Mouse (Mus musculus) spleen, embryonic (tissue): ENCODE measurements around the gene Znrd1as.

ENCODE experiments used
- CTCF ChIA-PET: fragments of 350-600 bp; sonication (Branson Sonifier 250); formaldehyde crosslinking; loops from one replicate; lab custom pipeline; 2022; lab: Charles Lee

Znrd1as gene

DNA sequence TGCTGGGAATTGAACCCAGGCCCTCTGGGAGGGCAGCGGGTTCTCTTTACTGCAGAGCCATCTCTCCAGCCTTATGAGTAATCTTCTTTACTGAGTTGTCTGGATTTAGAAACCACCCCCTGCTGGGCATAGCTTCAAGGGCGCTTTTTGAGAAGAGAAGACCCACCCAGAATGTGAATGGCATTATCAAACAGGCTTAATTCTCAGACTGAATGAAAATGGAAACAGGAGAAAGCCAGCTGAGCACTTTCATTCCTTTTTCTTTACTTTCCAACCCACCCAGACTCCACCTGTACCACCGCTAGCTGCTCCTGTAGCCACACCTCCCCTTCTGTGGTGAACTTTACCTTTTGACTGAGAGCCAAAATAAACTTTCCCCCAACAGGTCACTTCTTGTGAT lies 37.1 kb downstream of the Znrd1as start:
- CTCF ChIA-PET = no interaction called here

DNA sequence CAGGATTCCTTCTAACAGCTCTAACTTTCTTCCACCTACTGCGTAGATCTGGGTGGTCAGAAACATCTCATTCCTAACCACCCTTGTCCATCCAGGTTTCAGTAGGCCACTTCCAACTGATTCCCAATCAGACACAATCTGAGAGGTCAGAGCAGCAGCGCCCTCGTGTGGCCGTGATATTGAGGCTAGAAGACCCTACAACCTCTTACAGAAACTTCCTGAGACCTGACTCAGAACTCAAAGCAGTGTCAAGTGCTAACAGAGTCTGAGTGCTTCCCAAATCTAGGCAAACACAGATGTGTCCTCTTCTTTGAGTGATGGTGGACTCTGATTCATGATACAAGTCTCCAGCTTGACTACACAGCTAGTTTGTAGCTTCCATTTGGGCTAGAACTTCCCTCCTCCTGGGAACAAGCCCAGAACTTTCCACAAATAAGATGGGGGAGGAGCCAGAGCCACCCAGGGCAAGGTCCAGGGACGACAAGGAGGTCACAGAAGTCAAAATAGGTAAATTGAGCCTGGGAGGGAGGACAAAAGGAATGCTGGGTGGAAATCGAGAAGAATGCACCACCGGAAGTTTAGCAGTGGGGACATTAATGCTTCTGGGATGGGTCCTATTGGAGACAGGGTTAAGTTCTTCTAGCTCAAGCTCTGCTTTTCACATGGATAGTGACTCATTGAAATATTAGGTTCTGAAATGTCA lies 38.8 kb downstream of the Znrd1as start:
- CTCF ChIA-PET = no interaction called here

DNA sequence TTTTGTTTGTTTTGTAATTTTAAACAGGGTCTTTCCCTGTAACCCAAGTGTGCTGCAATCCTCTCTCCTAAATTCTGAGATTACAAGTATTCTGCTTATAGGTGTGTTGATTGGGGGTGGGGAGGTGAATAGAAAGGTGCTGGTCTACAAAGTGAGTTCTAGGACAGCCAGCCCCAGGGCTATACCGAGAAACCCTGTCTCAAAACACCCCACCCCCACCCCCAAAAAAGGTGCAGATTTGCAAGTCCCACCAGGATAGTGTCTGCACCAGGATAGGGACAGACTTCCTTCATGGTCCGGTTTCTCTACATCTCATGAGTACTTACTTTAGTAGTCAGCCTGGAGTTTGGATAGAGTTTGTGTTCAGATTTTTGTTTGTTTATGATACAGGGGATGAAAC lies 40.1 kb downstream of the Znrd1as start:
- CTCF ChIA-PET = no interaction called here

DNA sequence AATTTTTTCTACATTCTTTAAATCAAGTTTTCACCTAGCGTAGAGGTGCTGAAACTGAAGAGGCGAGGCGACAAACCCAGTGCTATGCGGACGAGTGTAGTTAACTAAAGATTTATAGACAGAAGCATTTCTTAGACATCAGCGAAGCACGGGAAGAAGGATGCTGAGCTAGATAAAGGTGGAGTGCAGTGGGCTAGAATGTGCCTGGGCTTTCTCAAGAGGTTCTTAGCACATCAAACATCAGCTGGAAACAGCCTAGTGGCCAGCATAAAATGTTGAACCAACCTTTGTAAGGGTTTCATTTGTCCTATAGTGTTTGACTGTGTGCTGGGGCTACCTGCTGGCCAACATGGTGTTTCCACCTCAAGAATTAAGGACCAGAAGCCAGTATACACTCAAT lies 42.5 kb downstream of the Znrd1as start, which contains the start of gene Zfp57:
TSS of gene Zfp57 (plus strand) at position 301 of the 400 bp plus-strand sequence.
- CTCF ChIA-PET = no interaction called here

DNA sequence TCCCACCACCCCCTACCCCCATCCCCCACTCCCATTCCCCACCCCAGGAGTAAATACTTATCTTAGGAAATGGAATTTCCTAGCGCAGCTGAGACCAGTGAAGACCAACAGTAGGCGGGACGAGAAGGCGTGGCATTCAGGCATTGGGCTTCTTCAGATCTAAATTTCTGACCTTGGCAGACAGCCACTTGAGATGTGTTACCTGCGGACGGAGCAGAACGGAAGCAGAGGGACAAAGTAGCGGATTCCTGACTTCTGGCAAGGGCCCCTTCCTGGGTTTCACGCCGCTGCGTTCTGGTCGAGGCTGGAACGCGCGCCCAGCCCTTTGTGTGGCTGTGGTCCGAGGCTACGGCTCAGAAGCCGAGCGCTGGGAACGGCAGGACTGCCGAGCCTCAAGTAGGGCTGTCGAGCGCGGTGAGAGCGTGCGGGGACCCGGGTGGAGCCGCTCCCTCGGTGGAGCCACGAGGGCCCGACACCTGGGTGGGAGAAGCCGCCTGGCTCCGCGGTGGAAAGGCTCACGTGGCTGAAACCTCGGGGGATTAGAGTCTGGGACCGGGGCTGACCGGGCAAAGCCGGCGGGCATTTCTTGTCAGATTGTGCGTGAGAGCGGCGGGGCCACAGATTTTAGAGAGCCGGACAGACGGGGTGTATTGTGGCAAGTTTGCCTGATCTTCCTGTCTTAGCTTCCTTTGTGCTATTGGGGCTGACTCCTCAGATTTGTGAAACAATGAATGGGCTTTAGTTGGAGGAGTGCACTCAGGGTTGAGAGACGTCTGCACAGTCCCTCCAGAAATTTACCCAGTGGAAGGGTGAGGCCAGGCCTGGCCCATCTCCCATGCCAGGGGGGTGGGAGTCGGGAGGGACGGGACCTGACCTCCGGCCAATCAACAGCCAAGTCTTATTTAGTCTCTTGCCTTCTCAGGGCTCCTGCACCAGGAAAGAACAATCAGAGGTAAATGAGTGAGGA lies 44.3 kb downstream of the Znrd1as start:
- CTCF ChIA-PET = no interaction called here

- CTCF ChIA-PET = no interaction called here
Observed at GRCm38 (mm10) chr17:37003366-37003765, 45.0 kb downstream of the Znrd1as start.

- CTCF ChIA-PET = interaction anchor here (0.5 kb wide), 1 partner anchor 14 kb away, joined by 4 read pairs; no protein-coding TSS in a partner anchor
Observed at GRCm38 (mm10) chr17:37008161-37008560, 49.8 kb downstream of the Znrd1as start.

GRCm38 (mm10) chr17:37009460-37010042 lies 51.2 kb downstream of the Znrd1as start:
- CTCF ChIA-PET = no interaction called here

DNA sequence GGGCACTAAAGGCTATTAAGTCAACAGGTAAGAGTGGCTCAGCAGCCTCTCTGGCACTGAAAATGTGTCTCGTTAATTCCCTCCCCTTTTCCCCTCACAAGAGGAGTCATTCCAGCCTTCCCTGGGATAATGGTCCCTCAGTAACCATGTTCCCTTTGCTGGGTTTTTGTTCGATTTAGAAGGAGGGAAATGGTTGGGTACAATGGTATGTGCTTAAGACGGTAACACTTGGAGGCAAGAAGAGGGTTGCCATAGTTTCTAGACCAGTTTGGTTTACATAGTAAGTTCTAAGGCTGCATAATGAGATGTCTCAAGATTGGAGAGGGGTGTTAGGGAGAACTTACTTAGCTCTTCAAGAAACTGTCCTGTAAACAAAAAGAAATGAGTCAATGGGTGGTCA lies 53.3 kb downstream of the Znrd1as start:
- CTCF ChIA-PET = no interaction called here

DNA sequence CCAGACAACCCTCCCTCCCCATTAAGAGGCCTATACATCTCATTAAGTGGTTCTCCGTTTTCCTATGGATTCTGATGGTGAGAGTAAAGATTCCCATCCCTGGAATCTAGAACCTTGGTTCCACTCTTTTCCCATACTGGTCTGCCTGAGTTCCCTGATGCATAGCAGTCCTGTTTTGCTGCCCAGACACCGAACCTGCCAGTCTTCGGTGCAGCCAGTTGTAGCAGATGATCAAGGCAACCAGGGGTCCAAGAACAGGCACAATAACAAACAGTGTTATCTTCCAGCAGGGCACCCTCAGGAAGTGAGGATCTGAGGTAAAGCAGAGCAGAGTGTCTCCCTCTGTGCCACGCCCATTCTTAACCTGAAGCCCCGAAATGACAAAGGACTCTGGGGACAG lies 53.7 kb downstream of the Znrd1as start:
- CTCF ChIA-PET = no interaction called here
